Mouse (Mus musculus) ES-E14 (cell line): ENCODE measurements at regions not wholly inside any gene's neighbourhood (a gene's known extent, or its start where the extent isn't known, plus 50 kb on each side); places are given as distances from the start of the nearest gene placed in this dataset.

Source experiments
- DNase-seq: peaks from one replicate; pipeline ENCODE4 v3.0.0-alpha.2; 2013; ENCODE audit warnings: low read depth, low spot score
- H3K27ac ChIP-seq: 2 replicates; pipeline ENCODE4 v1.5.1; 2012; ENCODE audit warnings: low read depth, mild to moderate bottlenecking, low read length, moderate library complexity, mixed read lengths; ENCODE audit not compliant: poor library complexity, insufficient read depth, severe bottlenecking
- H3K36me3 ChIP-seq: 2 replicates; pipeline ENCODE4 v1.6.1; 2012; ENCODE audit warnings: mild to moderate bottlenecking, low read length, moderate library complexity, mixed read lengths; ENCODE audit not compliant: control insufficient read depth, poor library complexity, insufficient read depth, severe bottlenecking
- H3K4me1 ChIP-seq, 2 experiments: fragments of 150-350 bp in 1 of 2; sonication (generic) in 1 of 2; 2 replicates each; pipeline ENCODE4 v1.6.1; 2012; ENCODE audit warnings: low read length in 2 of 2, mild to moderate bottlenecking in 1 of 2, mixed read lengths in 1 of 2; ENCODE audit not compliant: control insufficient read depth in 2 of 2, insufficient read depth in 2 of 2, poor library complexity in 1 of 2
- H3K4me3 ChIP-seq, 2 experiments: fragments of 150-350 bp in 1 of 2; sonication (generic) in 1 of 2; 2 replicates each; pipeline ENCODE4 v1.5.1; 2012; ENCODE audit warnings: low read length in 2 of 2, low read depth in 1 of 2, mild to moderate bottlenecking in 1 of 2, mixed read lengths in 1 of 2; ENCODE audit not compliant: insufficient read depth in 1 of 2, poor library complexity in 1 of 2, severe bottlenecking in 1 of 2
- H3K9ac ChIP-seq: 2 replicates; pipeline ENCODE4 v1.6.1; 2012; ENCODE audit warnings: low read depth, mild to moderate bottlenecking, low read length, mixed read lengths; ENCODE audit not compliant: poor library complexity, insufficient read depth, severe bottlenecking
- H3K9me3 ChIP-seq: fragments of 150-350 bp; sonication (generic); 2 replicates; pipeline ENCODE4 v1.6.1; 2012; ENCODE audit warnings: low read depth, mild to moderate bottlenecking, low read length; ENCODE audit not compliant: control insufficient read depth, insufficient read depth
- CHD2 ChIP-seq: IDR thresholded peaks from 2 replicates; pipeline ENCODE4 v1.6.1; 2014; ENCODE audit warnings: mild to moderate bottlenecking, low read depth, low read length, inconsistent platforms
- HCFC1 ChIP-seq: IDR thresholded peaks from 2 replicates; pipeline ENCODE4 v1.6.1; 2012; ENCODE audit warnings: low read length, inconsistent platforms, borderline replicate concordance; ENCODE audit not compliant: insufficient read depth
- MAFK ChIP-seq: IDR thresholded peaks from 2 replicates; pipeline ENCODE4 v1.6.1; 2014; ENCODE audit warnings: mild to moderate bottlenecking, low read depth, low read length, inconsistent platforms; ENCODE audit not compliant: insufficient read depth
- ZC3H11A ChIP-seq: IDR thresholded peaks from 2 replicates; pipeline ENCODE4 v1.6.1; 2012; ENCODE audit warnings: low read depth, mild to moderate bottlenecking, inconsistent platforms, low read length, borderline replicate concordance
- ZNF384 ChIP-seq: IDR thresholded peaks from 2 replicates; pipeline ENCODE4 v1.6.1; 2012; ENCODE audit warnings: low read depth, low read length, inconsistent platforms
- in situ Hi-C, 2 experiments: fragments of 600-800 bp; cut with MboI; formaldehyde crosslinking; loops; one replicate each; pipeline ENCODE4 v1.15.1; 2025; ENCODE audit warnings: low sequenced_read_pairs in 2 of 2, inconsistent platforms in 1 of 2; ENCODE audit not compliant: unreplicated experiment in 2 of 2

- Histone ChIP-seq H3K4me1 (no peaks in the 10 kb centered on the region), H3K4me3 (no peak overlapping the region), H3K9ac (no peak overlapping the region), H3K27ac (no peak overlapping the region), H3K36me3 (no peaks in the 10 kb centered on the region), H3K9me3 (no peaks in the 10 kb centered on the region)
- TF ChIP-seq ZNF384, result no peak
- no peak for TF ChIP-seq ZC3H11A
- no peak for TF ChIP-seq HCFC1
- no peak for TF ChIP-seq CHD2
- TF ChIP-seq MAFK, result no peak
- in situ Hi-C loops, result no loop called here
- no peak for DNase-seq
Measured at GRCm38 (mm10) chr1:73538420-73538871, 522.7 kb upstream of the Tnp1 start.

GRCm38 (mm10) chr1:73535726-73536265 lies 520.1 kb upstream of the Tnp1 start:
- in situ Hi-C loops, result no loop called here
- Histone ChIP-seq H3K9me3 (no peaks in the 10 kb centered on the region), H3K36me3 (no peaks in the 10 kb centered on the region), H3K9ac (no peak overlapping the region), H3K4me3 (no peak overlapping the region), H3K4me1 (no peaks in the 10 kb centered on the region), H3K27ac (no peak overlapping the region)
- DNase-seq, result no peak
- TF ChIP-seq ZNF384 (no peak), HCFC1 (no peak), CHD2 (no peak), MAFK (no peak), ZC3H11A (no peak)

- Histone ChIP-seq H3K36me3 (no peaks in the 10 kb centered on the region), H3K4me3 (no peak overlapping the region), H3K27ac (no peak overlapping the region), H3K9ac (no peak overlapping the region), H3K4me1 (no peaks in the 10 kb centered on the region), H3K9me3 (no peaks in the 10 kb centered on the region)
- in situ Hi-C loops, result no loop called here
- DNase-seq, result no peak
- TF ChIP-seq CHD2 (no peak), HCFC1 (no peak), MAFK (no peak), ZC3H11A (no peak), ZNF384 (no peak)
Measured at GRCm38 (mm10) chr1:73533526-73533925, 517.8 kb upstream of the Tnp1 start.

- TF ChIP-seq CHD2 (no peak), ZC3H11A (no peak), MAFK (no peak), ZNF384 (no peak), HCFC1 (no peak)
- Histone ChIP-seq H3K9me3 (no peaks in the 10 kb centered on the region), H3K27ac (no peak overlapping the region), H3K36me3 (no peaks in the 10 kb centered on the region), H3K4me1 (no peaks in the 10 kb centered on the region), H3K4me3 (no peak overlapping the region), H3K9ac (no peak overlapping the region)
- in situ Hi-C loops, result no loop called here
- no peak for DNase-seq
Measured at GRCm38 (mm10) chr1:73532316-73532715, 516.6 kb upstream of the Tnp1 start.

- Histone ChIP-seq H3K36me3 (no peaks in the 10 kb centered on the region), H3K9me3 (no peaks in the 10 kb centered on the region), H3K4me1 (no peaks in the 10 kb centered on the region), H3K4me3 (no peak overlapping the region), H3K27ac (no peak overlapping the region), H3K9ac (no peak overlapping the region)
- in situ Hi-C loops, result no loop called here
- DNase-seq, result no peak
- TF ChIP-seq ZC3H11A (no peak), MAFK (no peak), CHD2 (no peak), ZNF384 (no peak), HCFC1 (no peak)
Measured at GRCm38 (mm10) chr1:73531831-73532230, 516.1 kb upstream of the Tnp1 start.
